Mouse (Mus musculus) midbrain, postnatal 0 days (tissue): ENCODE results near the gene Dscaml1. TPM values are rescaled to one million over a fixed set of nuclear protein-coding genes. Genes with fewer than 3 reads are reported as not detected.
A peak's percentile ranks its signal among the peaks of the same experiment; 100 is the strongest.

Experiments used
- ATAC-seq: fragments of 200-750 bp; cut with Nextera tagmentation; 2 replicates; pipeline ENCODE4 v1.8.0; 2017; ENCODE audit warnings: moderate number of reproducible peaks, mild to moderate bottlenecking, moderate TSS enrichment, moderate library complexity; ENCODE audit not compliant: low FRiP score
- DNase-seq: peaks from one replicate; pipeline ENCODE4 v3.0.0-alpha.2; 2015; ENCODE audit warnings: low spot score
- H3K27ac ChIP-seq: fragments of 300-500 bp; sonication (generic); 2 replicates; pipeline ENCODE4 v1.5.1; 2014; ENCODE audit warnings: low read depth, mild to moderate bottlenecking, low read length, mixed read lengths
- H3K27me3 ChIP-seq: fragments of 300-500 bp; sonication (generic); 2 replicates; pipeline ENCODE4 v1.6.1; 2014; ENCODE audit warnings: low read length, control low read depth, mixed read lengths; ENCODE audit not compliant: insufficient read depth
- H3K36me3 ChIP-seq: fragments of 300-500 bp; sonication (generic); 2 replicates; pipeline ENCODE4 v1.6.1; 2014; ENCODE audit warnings: low read length, control low read depth, mixed read lengths; ENCODE audit not compliant: insufficient read depth
- H3K4me1 ChIP-seq: fragments of 300-500 bp; sonication (generic); 2 replicates; pipeline ENCODE4 v1.6.1; 2014; ENCODE audit warnings: mild to moderate bottlenecking, control low read depth, antibody characterized with exemption, low read length, mixed read lengths; ENCODE audit not compliant: insufficient read depth
- H3K4me2 ChIP-seq: fragments of 300-500 bp; sonication (generic); 2 replicates; pipeline ENCODE4 v1.6.1; 2014; ENCODE audit warnings: low read depth, mild to moderate bottlenecking, low read length, mixed read lengths; ENCODE audit not compliant: poor library complexity, severe bottlenecking
- H3K4me3 ChIP-seq: fragments of 300-500 bp; sonication (generic); 2 replicates; pipeline ENCODE4 v1.5.1; 2014; ENCODE audit warnings: low read depth, mild to moderate bottlenecking, low read length, moderate library complexity
- H3K9ac ChIP-seq: fragments of 300-500 bp; sonication (generic); replicated peaks from 2 replicates; pipeline ENCODE4 v1.6.1; 2014; ENCODE audit warnings: mild to moderate bottlenecking, low read length, moderate library complexity, mixed read lengths; ENCODE audit not compliant: poor library complexity, severe bottlenecking
- H3K9me3 ChIP-seq: fragments of 300-500 bp; sonication (generic); 2 replicates; pipeline ENCODE4 v1.6.1; 2016; ENCODE audit warnings: low read length, control low read depth
- CTCF ChIP-seq: IDR thresholded peaks from 2 replicates; pipeline ENCODE4 v1.5.1; 2016; ENCODE audit warnings: antibody characterized with exemption, mild to moderate bottlenecking
- WGBS: fragments of 180-500 bp; shearing (Covaris S2); extraction: QIAGEN DNeasy Blood & Tissue Kit; methylation state at CpG from one replicate; pipeline ENCODE4 v1.1.7; 2014; 5-methylcytosine and 5-hydroxymethylcytosine counted together
- polyA plus RNA-seq: library from polyadenylated mRNA; unstranded; fragments of >200 nt; fragmentation: Nextera tagmentation; extraction: Ambion mirVana; gene quantifications from 2 replicates; pipeline ENCODE4 v1.2.1, GENCODE M21; 2015
- total RNA-seq: library from RNA; depleted of rRNA; stranded (reverse); fragments of >200 nt; gene quantifications from 2 replicates; pipeline ENCODE4 v1.2.3, GENCODE M21; 2014

Dscaml1 gene
- total and polyA plus RNA-seq, 2 experiments from 2014 or later, result 14.6 to 42.1 TPM

GRCm38 (mm10) chr9:45632520-45632919 lies 206.1 kb downstream of the Dscaml1 start:
- H3K27me3 ChIP-seq, result no peaks in the 10 kb centered on the region
- peak overlapping the region; percentile 57 for H3K27ac ChIP-seq
- no peaks in the 10 kb centered on the region for H3K9me3 ChIP-seq
- no peak overlapping the region for H3K9ac ChIP-seq
- ATAC-seq, result peak; percentile 28; the same call in 1 of the 2 replicates
- H3K4me2 ChIP-seq, result no peak overlapping the region
- no peak for TF ChIP-seq CTCF
- peak; percentile 80 for DNase-seq
- 0 out of 2 replicates have a peak, but pooled peaks cover 3% of the 10 kb centered on the region for H3K4me1 ChIP-seq
- H3K36me3 ChIP-seq, result no peaks in the 10 kb centered on the region
- 23% methylated on average over 10 of the region's 10 CpGs for WGBS
- H3K4me3 ChIP-seq, result no peak overlapping the region

- H3K9me3 ChIP-seq, result no peaks in the 10 kb centered on the region
- H3K36me3 ChIP-seq, result no peaks in the 10 kb centered on the region
- ATAC-seq, result no peak
- H3K4me1 ChIP-seq, result 0 out of 2 replicates have a peak, but pooled peaks cover 3% of the 10 kb centered on the region
- H3K27me3 ChIP-seq, result no peaks in the 10 kb centered on the region
- H3K4me2 ChIP-seq, result no peak overlapping the region
- H3K27ac ChIP-seq, result peak overlapping the region; percentile 57; the same call in 1 of the 2 replicates
- no peak overlapping the region for H3K9ac ChIP-seq
- DNase-seq, result peak; percentile 61
- no peak for TF ChIP-seq CTCF
- no peak overlapping the region for H3K4me3 ChIP-seq
- 36% methylated on average over 2 of the region's 2 CpGs for WGBS
These were observed 206.6 kb downstream of the Dscaml1 start for GRCm38 (mm10) chr9:45633036-45633435.

- no peak overlapping the region for H3K9ac ChIP-seq
- 0 out of 2 replicates have a peak, but pooled peaks cover 3% of the 10 kb centered on the region for H3K4me1 ChIP-seq
- no peak overlapping the region for H3K4me3 ChIP-seq
- no peaks in the 10 kb centered on the region for H3K36me3 ChIP-seq
- no peaks in the 10 kb centered on the region for H3K27me3 ChIP-seq
- no peak for TF ChIP-seq CTCF
- H3K9me3 ChIP-seq, result no peaks in the 10 kb centered on the region
- H3K27ac ChIP-seq, result no peak overlapping the region
- DNase-seq, result peak; percentile 47
- ATAC-seq, result no peak
- H3K4me2 ChIP-seq, result no peak overlapping the region
- 71% methylated on average over 4 of the region's 4 CpGs for WGBS
These were observed 208.6 kb downstream of the Dscaml1 start for GRCm38 (mm10) chr9:45634978-45635377.

- no peaks in the 10 kb centered on the region for H3K27me3 ChIP-seq
- H3K9ac ChIP-seq, result no peak overlapping the region
- no peak overlapping the region for H3K4me2 ChIP-seq
- H3K4me3 ChIP-seq, result no peak overlapping the region
- ATAC-seq (no peak), DNase-seq (no peak)
- H3K9me3 ChIP-seq, result no peaks in the 10 kb centered on the region
- 80% methylated on average over 1 of the region's 1 CpGs for WGBS
- no peak for TF ChIP-seq CTCF
- no peak overlapping the region for H3K27ac ChIP-seq
- H3K4me1 ChIP-seq, result 0 out of 2 replicates have a peak, but pooled peaks cover 3% of the 10 kb centered on the region
- H3K36me3 ChIP-seq, result no peaks in the 10 kb centered on the region
These were observed 210.9 kb downstream of the Dscaml1 start for GRCm38 (mm10) chr9:45637346-45637745.

GRCm38 (mm10) chr9:45638184-45638917 lies 211.9 kb downstream of the Dscaml1 start:
- Histone ChIP-seq H3K4me1 (no peaks in the 10 kb centered on the region), H3K9ac (no peak overlapping the region), H3K4me3 (no peak overlapping the region), H3K9me3 (no peaks in the 10 kb centered on the region), H3K36me3 (no peaks in the 10 kb centered on the region), H3K27me3 (no peaks in the 10 kb centered on the region), H3K27ac (peak overlapping the region; percentile 48; the same call in 1 of the 2 replicates), H3K4me2 (no peak overlapping the region)
- no peak for ATAC-seq
- no peak for DNase-seq
- TF ChIP-seq CTCF, result no peak
- WGBS, result 53% methylated on average over 6 of the region's 6 CpGs

GRCm38 (mm10) chr9:45644833-45645388 lies 218.5 kb downstream of the Dscaml1 start:
- Histone ChIP-seq H3K9me3 (no peaks in the 10 kb centered on the region), H3K4me1 (no peaks in the 10 kb centered on the region), H3K4me2 (no peak overlapping the region), H3K9ac (no peak overlapping the region), H3K36me3 (no peaks in the 10 kb centered on the region), H3K27me3 (no peaks in the 10 kb centered on the region), H3K27ac (no peak overlapping the region), H3K4me3 (no peak overlapping the region)
- no peak for ATAC-seq
- no peak for DNase-seq
- TF ChIP-seq CTCF, result no peak
- WGBS, result 66% methylated on average over 6 of the region's 6 CpGs
